Mouse (Mus musculus) hematopoietic multipotent progenitor cell, adult 10-12 weeks (in vitro differentiated cells): Measurements from ENCODE around the gene Efna1. TPM values are rescaled to one million over a fixed set of nuclear protein-coding genes. Genes with fewer than 3 reads are reported as not detected.

ENCODE experiments used
- polyA plus RNA-seq: library from polyadenylated mRNA; stranded (reverse); fragments of >175 nt; gene quantifications from 2 replicates; pipeline ENCODE4 v1.2.3, GENCODE M21; 2012; ENCODE audit warnings: low replicate concordance

The Efna1 gene
- polyA plus RNA-seq: 0.37 and 0.85 TPM in 2 replicates

GRCm38 (mm10) chr3:89280606-89281511 is at the start of gene Efna1:
TSS of gene Efna1 (minus strand) at chr3:89281142.

GRCm38 (mm10) chr3:89322514-89323165 is 41.7 kb upstream of the Efna1 start, which contains the start of gene Efna3:
TSS of gene Efna3 (minus strand) at chr3:89322965.

GRCm38 (mm10) chr3:89270051-89270755 is 10.7 kb downstream of the Efna1 start, which contains the start of gene Slc50a1:
TSS of gene Slc50a1 (minus strand) at chr3:89270570.

GRCm38 (mm10) chr3:89259076-89259475 is 21.9 kb downstream of the Efna1 start, which contains the start of gene Dpm3:
TSS of gene Dpm3 (plus strand) at chr3:89259358.

GRCm38 (mm10) chr3:89246261-89247100 is 34.5 kb downstream of the Efna1 start, which contains the start of gene Trim46:
TSS of gene Trim46 (minus strand) at chr3:89246309.

GRCm38 (mm10) chr3:89245688-89246171 is 35.2 kb downstream of the Efna1 start, which contains the start of gene Krtcap2:
TSS of gene Krtcap2 (plus strand) at chr3:89245966.

GRCm38 (mm10) chr3:89228836-89229235 is 52.1 kb downstream of the Efna1 start, which contains the start of gene Muc1:
TSS of gene Muc1 (plus strand) at chr3:89229057.

GRCm38 (mm10) chr3:89226900-89227299 is 54.0 kb downstream of the Efna1 start, which contains the start of gene Mtx1:
TSS of gene Mtx1 (minus strand) at chr3:89227088.

Other genes with a start within 250 kb of the Efna1 start
- 39.4 and 51.6 TPM in 2 replicates for gene Rusc1, start 187.8 kb downstream of the Efna1 start, polyA plus RNA-seq
- 0.68 TPM in 1 of 2 replicates, not detected in the other for gene Gm43738, start 180.0 kb downstream of the Efna1 start, polyA plus RNA-seq
- 4.4 and 8.8 TPM in 2 replicates for gene Fdps, start 179.2 kb downstream of the Efna1 start, polyA plus RNA-seq
- gene Pklr, start 145.0 kb downstream of the Efna1 start, polyA plus RNA-seq: 5.5 and 56.5 TPM in 2 replicates
- 3.0 and 4.4 TPM in 2 replicates for gene Hcn3, start 120.9 kb downstream of the Efna1 start, polyA plus RNA-seq
- 48.8 and 75.7 TPM in 2 replicates for gene Clk2, start 116.3 kb downstream of the Efna1 start, polyA plus RNA-seq
- gene Scamp3, start 103.7 kb downstream of the Efna1 start, polyA plus RNA-seq: 280 and 307 TPM in 2 replicates
- gene Fam189b, start 98.0 kb downstream of the Efna1 start, polyA plus RNA-seq: 144 and 333 TPM in 2 replicates
- 14.9 and 15.3 TPM in 2 replicates for gene Gba, start 78.2 kb downstream of the Efna1 start, polyA plus RNA-seq
- 0.47 and 0.53 TPM in 2 replicates for gene Thbs3, start 66.0 kb downstream of the Efna1 start, polyA plus RNA-seq
- 196 and 222 TPM in 2 replicates for gene Mtx1, start 54.1 kb downstream of the Efna1 start, polyA plus RNA-seq
- gene Muc1, start 52.1 kb downstream of the Efna1 start, polyA plus RNA-seq: 0.72 and 1.1 TPM in 2 replicates
- gene Krtcap2, start 35.2 kb downstream of the Efna1 start, polyA plus RNA-seq: 77.7 and 182 TPM in 2 replicates
- gene Trim46, start 34.8 kb downstream of the Efna1 start, polyA plus RNA-seq: 7.9 and 14.5 TPM in 2 replicates
- gene Dpm3, start 21.8 kb downstream of the Efna1 start, polyA plus RNA-seq: 332 and 345 TPM in 2 replicates
- gene Slc50a1, start 10.6 kb downstream of the Efna1 start, polyA plus RNA-seq: 38.7 and 63.5 TPM in 2 replicates
- gene Efna3, start 41.8 kb upstream of the Efna1 start, polyA plus RNA-seq: not detected in 2 replicates
- gene Efna4, start 56.9 kb upstream of the Efna1 start, polyA plus RNA-seq: 0.65 and 1.9 TPM in 2 replicates
- gene Adam15, start 68.9 kb upstream of the Efna1 start, polyA plus RNA-seq: 41.8 and 169 TPM in 2 replicates
- gene Dcst2, start 80.8 kb upstream of the Efna1 start, polyA plus RNA-seq: not detected in 2 replicates
- gene Dcst1, start 84.1 kb upstream of the Efna1 start, polyA plus RNA-seq: not detected in 2 replicates
- 186 and 424 TPM in 2 replicates for gene Zbtb7b, start 113.6 kb upstream of the Efna1 start, polyA plus RNA-seq
- gene Lenep, start 121.7 kb upstream of the Efna1 start, polyA plus RNA-seq: 0.49 TPM in 1 of 2 replicates, not detected in the other
- 15.1 and 28.4 TPM in 2 replicates for gene Flad1, start 130.7 kb upstream of the Efna1 start, polyA plus RNA-seq
- gene Cks1b, start 137.2 kb upstream of the Efna1 start, polyA plus RNA-seq: 9.2 and 12.8 TPM in 2 replicates
- gene Shc1, start 137.3 kb upstream of the Efna1 start, polyA plus RNA-seq: 109 and 110 TPM in 2 replicates
- 170 and 494 TPM in 2 replicates for gene Pygo2, start 149.1 kb upstream of the Efna1 start, polyA plus RNA-seq
- gene Pbxip1, start 155.6 kb upstream of the Efna1 start, polyA plus RNA-seq: 65.6 and 87.9 TPM in 2 replicates
- gene Pmvk, start 173.4 kb upstream of the Efna1 start, polyA plus RNA-seq: 0.87 and 11.8 TPM in 2 replicates
- 0.04 TPM in 1 of 2 replicates, not detected in the other for gene Kcnn3, start 239.0 kb upstream of the Efna1 start, polyA plus RNA-seq